14 mouse cellular contexts compared by ENCODE assay signal in the genomic region with DNA sequence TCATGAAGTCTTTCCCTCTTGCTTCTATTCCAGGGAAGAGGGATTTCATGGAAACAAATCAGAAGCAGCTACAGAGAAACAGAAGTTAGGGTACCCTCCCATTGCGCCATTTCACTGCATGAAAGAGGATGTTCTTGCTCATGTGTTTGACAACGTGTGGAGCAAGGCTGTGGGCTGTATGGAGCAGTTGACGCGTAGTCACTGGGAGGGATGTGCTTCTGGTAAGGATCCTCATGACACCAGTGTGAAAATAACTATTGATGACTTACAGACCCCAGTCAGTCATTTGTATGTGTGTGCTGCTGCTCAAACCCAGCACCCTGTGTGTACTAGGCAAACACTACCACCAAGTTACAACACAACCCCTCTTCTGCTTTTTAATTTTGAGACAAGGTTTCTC.
"Had no signal": no experiment of that assay in that cellular context is flagged by ENCODE, and none has a peak within 500 bp of the region (broad histone marks: within the 10 kb centered on the region; RNA-seq: fewer than 3 reads in every experiment).

No protein-coding gene starts in this region.

- DNase-seq: kidney, adult 2 months; kidney, postnatal 14 days; liver, embryonic 13.5 days; lung, embryonic 14.5 days; lung, postnatal 4 days; right cerebral cortex, postnatal 14 days; thymus, adult 2 months; thymus, postnatal 25 days had no signal

- H3K4me3 ChIP-seq: kidney, embryonic 15.5 days; limb, embryonic 15.5 days; liver, embryonic 13.5 days; midbrain, embryonic 13.5 days; neural tube, embryonic 13.5 days; stomach, embryonic 15.5 days had no signal

- H3K4me1 ChIP-seq: kidney, embryonic 15.5 days; limb, embryonic 15.5 days; liver, embryonic 13.5 days; midbrain, embryonic 13.5 days; neural tube, embryonic 13.5 days; stomach, embryonic 15.5 days had no signal

- ATAC-seq: intestine, embryonic 16.5 days; midbrain, embryonic 13.5 days had no signal
